In genomic region chr16:80138230-80138629, GRCm38 (mm10) we compare ENCODE assay signal across 19 mouse cellular contexts.
DNase-seq lines count a peak whose midpoint lies in the region; ATAC-seq lines count a peak whose summit lies in the region.
"Had no signal": no experiment of that assay in that cellular context is flagged by ENCODE, and none has a peak within 500 bp of the region (broad histone marks: within the 10 kb centered on the region; RNA-seq: fewer than 3 reads in every experiment).

No protein-coding gene starts in this region.

- H3K4me3 ChIP-seq in embryonic facial prominence, embryonic 11.5 days (ENCODE audit: low read depth, low read length), result no peak overlapping the region
- no peak overlapping the region for H3K4me3 ChIP-seq in embryonic facial prominence, embryonic 10.5 days
- no peak overlapping the region for H3K4me3 ChIP-seq in hindbrain, embryonic 14.5 days (replicated peaks; ENCODE audit: low read length)
- no peak overlapping the region for H3K4me3 ChIP-seq in hindbrain, embryonic 16.5 days (ENCODE audit: low read length)
- H3K4me3 ChIP-seq in midbrain, embryonic 13.5 days (replicated peaks), result no peak overlapping the region
- no peak overlapping the region for H3K4me3 ChIP-seq in midbrain, embryonic 15.5 days
- no peak overlapping the region for H3K4me3 ChIP-seq in stomach, embryonic 15.5 days (replicated peaks)
- H3K4me3 ChIP-seq: heart, adult 2 months; heart, embryonic 15.5 days; left cerebral cortex, adult 2 months had no signal

- ATAC-seq in embryonic facial prominence, embryonic 11.5 days (replicated peaks; ENCODE audit: insufficient number of reproducible peaks, low FRiP score, low TSS enrichment, low read depth), result peak; percentile 52
- peak; percentile 46 for ATAC-seq in hindbrain, embryonic 14.5 days (ENCODE audit: low FRiP score)
- ATAC-seq in hindbrain, embryonic 16.5 days, result no peak
- peak; percentile 48; the same call in 1 of the 2 replicates for ATAC-seq in midbrain, embryonic 13.5 days
- no peak for ATAC-seq in midbrain, embryonic 15.5 days (replicated peaks)
- peak; percentile 43; the same call in 1 of the 2 replicates for ATAC-seq in stomach, embryonic 15.5 days (ENCODE audit: insufficient read depth, low FRiP score, low read depth)
- ATAC-seq: forebrain, embryonic 16.5 days had no signal

- H3K9me3 ChIP-seq in embryonic facial prominence, embryonic 11.5 days (replicated peaks; ENCODE audit: control insufficient read depth, low read length), result no peaks in the 10 kb centered on the region
- H3K9me3 ChIP-seq in embryonic facial prominence, embryonic 10.5 days, result no peaks in the 10 kb centered on the region
- H3K9me3 ChIP-seq in hindbrain, embryonic 14.5 days (ENCODE audit: control insufficient read depth, low read length), result no peaks in the 10 kb centered on the region
- H3K9me3 ChIP-seq in hindbrain, embryonic 16.5 days (ENCODE audit: control insufficient read depth, low read length), result no peaks in the 10 kb centered on the region
- no peaks in the 10 kb centered on the region for H3K9me3 ChIP-seq in midbrain, embryonic 13.5 days
- no peaks in the 10 kb centered on the region for H3K9me3 ChIP-seq in midbrain, embryonic 15.5 days
- H3K9me3 ChIP-seq in stomach, embryonic 15.5 days, result no peaks in the 10 kb centered on the region
- H3K9me3 ChIP-seq: heart, embryonic 15.5 days had no signal

- no peaks in the 10 kb centered on the region for H3K27me3 ChIP-seq in embryonic facial prominence, embryonic 11.5 days (ENCODE audit: control insufficient read depth, insufficient read depth, low read length)
- H3K27me3 ChIP-seq in embryonic facial prominence, embryonic 10.5 days (replicated peaks; ENCODE audit: low read depth, poor library complexity, severe bottlenecking), result no peaks in the 10 kb centered on the region
- no peaks in the 10 kb centered on the region for H3K27me3 ChIP-seq in hindbrain, embryonic 14.5 days (ENCODE audit: control insufficient read depth, insufficient read depth, low read length)
- no peaks in the 10 kb centered on the region for H3K27me3 ChIP-seq in hindbrain, embryonic 16.5 days (replicated peaks; ENCODE audit: control insufficient read depth, insufficient read depth, low read length)
- H3K27me3 ChIP-seq in midbrain, embryonic 13.5 days, result no peaks in the 10 kb centered on the region
- no peaks in the 10 kb centered on the region for H3K27me3 ChIP-seq in midbrain, embryonic 15.5 days (replicated peaks)
- no peaks in the 10 kb centered on the region for H3K27me3 ChIP-seq in stomach, embryonic 15.5 days (replicated peaks)
- H3K27me3 ChIP-seq: heart, embryonic 15.5 days had no signal

- no peak overlapping the region for H3K9ac ChIP-seq in embryonic facial prominence, embryonic 11.5 days (replicated peaks; ENCODE audit: low read length)
- H3K9ac ChIP-seq in hindbrain, embryonic 14.5 days, result no peak overlapping the region
- no peak overlapping the region for H3K9ac ChIP-seq in hindbrain, embryonic 16.5 days (ENCODE audit: low read depth, low read length)
- H3K9ac ChIP-seq in midbrain, embryonic 13.5 days (replicated peaks), result no peak overlapping the region
- no peak overlapping the region for H3K9ac ChIP-seq in midbrain, embryonic 15.5 days
- no peak overlapping the region for H3K9ac ChIP-seq in stomach, embryonic 15.5 days
- H3K9ac ChIP-seq: heart, embryonic 15.5 days had no signal

- DNase-seq in embryonic facial prominence, embryonic 11.5 days (ENCODE audit: low spot score), result no peak
- DNase-seq in embryonic facial prominence, embryonic 10.5 days (ENCODE audit: low spot score), result no peak
- no peak for DNase-seq in hindbrain, embryonic 14.5 days (ENCODE audit: low spot score)
- DNase-seq in adrenal gland, postnatal 36 days, result no peak
- DNase-seq: adrenal gland, postnatal 10 days; cerebellum, adult 8-10 months; gastrocnemius, postnatal 25 days; heart, adult 2 months; heart, postnatal 36 days; kidney, adult 11 months; lung, postnatal 10 days had no signal

- H3K36me3 ChIP-seq in embryonic facial prominence, embryonic 11.5 days (replicated peaks; ENCODE audit: control insufficient read depth, insufficient read depth, low read depth, low read length), result no peaks in the 10 kb centered on the region
- H3K36me3 ChIP-seq in embryonic facial prominence, embryonic 10.5 days (replicated peaks), result no peaks in the 10 kb centered on the region
- no peaks in the 10 kb centered on the region for H3K36me3 ChIP-seq in hindbrain, embryonic 14.5 days (replicated peaks; ENCODE audit: control insufficient read depth, insufficient read depth)
- no peaks in the 10 kb centered on the region for H3K36me3 ChIP-seq in hindbrain, embryonic 16.5 days (ENCODE audit: control insufficient read depth, insufficient read depth, low read length)
- H3K36me3 ChIP-seq in midbrain, embryonic 13.5 days, result no peaks in the 10 kb centered on the region
- no peaks in the 10 kb centered on the region for H3K36me3 ChIP-seq in midbrain, embryonic 15.5 days (replicated peaks)
- H3K36me3 ChIP-seq in stomach, embryonic 15.5 days, result no peaks in the 10 kb centered on the region
- H3K36me3 ChIP-seq: heart, embryonic 15.5 days had no signal

- no peak overlapping the region for H3K4me2 ChIP-seq in embryonic facial prominence, embryonic 11.5 days (ENCODE audit: low read depth, low read length)
- H3K4me2 ChIP-seq in hindbrain, embryonic 14.5 days (replicated peaks), result no peak overlapping the region
- H3K4me2 ChIP-seq in hindbrain, embryonic 16.5 days (ENCODE audit: low read length), result no peak overlapping the region
- no peak overlapping the region for H3K4me2 ChIP-seq in midbrain, embryonic 13.5 days (replicated peaks)
- H3K4me2 ChIP-seq in midbrain, embryonic 15.5 days, result no peak overlapping the region
- no peak overlapping the region for H3K4me2 ChIP-seq in stomach, embryonic 15.5 days
- H3K4me2 ChIP-seq: heart, embryonic 15.5 days had no signal

- H3K27ac ChIP-seq in embryonic facial prominence, embryonic 11.5 days (replicated peaks; ENCODE audit: low read depth, low read length), result no peak overlapping the region
- H3K27ac ChIP-seq in embryonic facial prominence, embryonic 10.5 days (replicated peaks), result no peak overlapping the region
- H3K27ac ChIP-seq in hindbrain, embryonic 14.5 days, result no peak overlapping the region
- H3K27ac ChIP-seq in hindbrain, embryonic 16.5 days (ENCODE audit: low read depth, low read length), result no peak overlapping the region
- H3K27ac ChIP-seq in midbrain, embryonic 13.5 days, result no peak overlapping the region
- H3K27ac ChIP-seq in midbrain, embryonic 15.5 days, result no peak overlapping the region
- no peak overlapping the region for H3K27ac ChIP-seq in stomach, embryonic 15.5 days
- H3K27ac ChIP-seq: heart, adult 2 months; heart, embryonic 15.5 days; kidney, postnatal 0 days; left cerebral cortex, adult 2 months had no signal

- no peaks in the 10 kb centered on the region for H3K4me1 ChIP-seq in embryonic facial prominence, embryonic 11.5 days (ENCODE audit: control insufficient read depth, insufficient read depth, low read length)
- H3K4me1 ChIP-seq in embryonic facial prominence, embryonic 10.5 days, result no peaks in the 10 kb centered on the region
- H3K4me1 ChIP-seq in hindbrain, embryonic 14.5 days (replicated peaks; ENCODE audit: control insufficient read depth, insufficient read depth, low read length), result no peaks in the 10 kb centered on the region
- H3K4me1 ChIP-seq in hindbrain, embryonic 16.5 days (ENCODE audit: control insufficient read depth, insufficient read depth, low read depth, low read length), result no peaks in the 10 kb centered on the region
- H3K4me1 ChIP-seq in midbrain, embryonic 13.5 days (replicated peaks), result no peaks in the 10 kb centered on the region
- no peaks in the 10 kb centered on the region for H3K4me1 ChIP-seq in midbrain, embryonic 15.5 days
- no peaks in the 10 kb centered on the region for H3K4me1 ChIP-seq in stomach, embryonic 15.5 days
- H3K4me1 ChIP-seq: heart, embryonic 15.5 days had no signal

- WGBS in embryonic facial prominence, embryonic 11.5 days, result 100% methylated on average over 2 of the region's 2 CpGs
- 100% methylated on average over 2 of the region's 2 CpGs for WGBS in embryonic facial prominence, embryonic 10.5 days
- WGBS in hindbrain, embryonic 14.5 days, result 100% methylated on average over 2 of the region's 2 CpGs
- WGBS in hindbrain, embryonic 16.5 days, result 100% methylated on average over 2 of the region's 2 CpGs
- WGBS in midbrain, embryonic 13.5 days, result 96% methylated on average over 2 of the region's 2 CpGs
- WGBS in midbrain, embryonic 15.5 days, result 100% methylated on average over 2 of the region's 2 CpGs
- WGBS in stomach, embryonic 15.5 days, result 100% methylated on average over 2 of the region's 2 CpGs

Comparison
In these comparisons a context has a peak if more than half of its experiments do, and no peak if none do; other contexts are left out.
1. ATAC-seq: peak in embryonic facial prominence, embryonic 11.5 days (single experiment), hindbrain, embryonic 14.5 days (single experiment), midbrain, embryonic 13.5 days (single experiment) and stomach, embryonic 15.5 days (single experiment); none in hindbrain, embryonic 16.5 days (single experiment) and midbrain, embryonic 15.5 days (single experiment).